Mouse (Mus musculus): ENCODE results near the gene Srsf7.
"Not testable (repeated sequence)": the region's sequence is repeated elsewhere in the genome, so short reads cannot be mapped to it uniquely, and the experiment has no call there.

Gene Srsf7

GRCm38 (mm10) chr17:80206671-80207581, at the start of gene Srsf7, which contains the start of gene Ttc39d:
Gene Srsf7 (minus strand): TSS chr17:80207307.
Gene Ttc39d (plus strand): TSS chr17:80207460.
- DNase-seq: peak; percentile 98 to 99

- peak; percentile 26 to 35 for DNase-seq
Measured at GRCm38 (mm10) chr17:80255208-80255607, 48.1 kb upstream of the Srsf7 start.

GRCm38 (mm10) chr17:80254421-80254820, 47.3 kb upstream of the Srsf7 start:
- no peak for DNase-seq

GRCm38 (mm10) chr17:80252757-80253525, 45.8 kb upstream of the Srsf7 start:
- DNase-seq: peak in 1 of 2 experiments; percentile 1

- DNase-seq: no peak
Measured at GRCm38 (mm10) chr17:80243116-80243515, 36.0 kb upstream of the Srsf7 start.

GRCm38 (mm10) chr17:80241594-80241993, 34.5 kb upstream of the Srsf7 start:
- no peak for DNase-seq

GRCm38 (mm10) chr17:80237475-80237874, 30.4 kb upstream of the Srsf7 start:
- DNase-seq: no peak

- DNase-seq: no peak
Measured at GRCm38 (mm10) chr17:80236805-80237204, 29.7 kb upstream of the Srsf7 start.

- DNase-seq: no peak
Measured at GRCm38 (mm10) chr17:80235477-80235876, 28.4 kb upstream of the Srsf7 start.

- DNase-seq: no peak
Measured at GRCm38 (mm10) chr17:80234376-80234775, 27.3 kb upstream of the Srsf7 start.

GRCm38 (mm10) chr17:80233844-80234243, 26.7 kb upstream of the Srsf7 start:
- DNase-seq: no peak

GRCm38 (mm10) chr17:80229396-80229795, 22.3 kb upstream of the Srsf7 start:
- DNase-seq: no peak

GRCm38 (mm10) chr17:80225142-80225541, 18.0 kb upstream of the Srsf7 start:
- not testable (repeated sequence) for DNase-seq

GRCm38 (mm10) chr17:80224326-80225116, 17.4 kb upstream of the Srsf7 start, which contains the start of gene Gemin6:
Gene Gemin6 (plus strand): TSS chr17:80224441.
- peak; percentile 87 to 92 for DNase-seq

- DNase-seq: peak in 1 of 2 experiments; percentile 8
Measured at GRCm38 (mm10) chr17:80223829-80224228, 16.7 kb upstream of the Srsf7 start.

- peak; percentile 8 to 57 for DNase-seq
Measured at GRCm38 (mm10) chr17:80221890-80222628, 15.0 kb upstream of the Srsf7 start.

GRCm38 (mm10) chr17:80221202-80221601, 14.1 kb upstream of the Srsf7 start:
- DNase-seq: no peak

- DNase-seq: no peak
Measured at GRCm38 (mm10) chr17:80220131-80220530, 13.0 kb upstream of the Srsf7 start.

- DNase-seq: not testable (repeated sequence)
Measured at GRCm38 (mm10) chr17:80213998-80214397, 6.9 kb upstream of the Srsf7 start.

GRCm38 (mm10) chr17:80206301-80206670, 821 bp downstream of the Srsf7 start:
- peak; percentile 57 to 79 for DNase-seq

- DNase-seq: no peak
Measured at GRCm38 (mm10) chr17:80205657-80206056, 1.4 kb downstream of the Srsf7 start.
